Mouse (Mus musculus) lung, postnatal 36 days (tissue): ENCODE results near the gene Ccser1.

Source experiments
- DNase-seq: peaks from one replicate; pipeline ENCODE4 v3.0.0; 2022; ENCODE audit warnings: mixed read lengths

Ccser1 gene

GRCm38 (mm10) chr6:61300975-61301374 is 120.9 kb downstream of the Ccser1 start:
- DNase-seq = no peak

GRCm38 (mm10) chr6:61301631-61302030 is 121.5 kb downstream of the Ccser1 start:
- DNase-seq = no peak

GRCm38 (mm10) chr6:61311324-61312091 is 131.4 kb downstream of the Ccser1 start:
- no peak for DNase-seq

GRCm38 (mm10) chr6:61315884-61316601 is 135.9 kb downstream of the Ccser1 start:
- DNase-seq = peak; percentile 49

GRCm38 (mm10) chr6:61320842-61321241 is 140.7 kb downstream of the Ccser1 start:
- no peak for DNase-seq

GRCm38 (mm10) chr6:61322328-61322727 is 142.2 kb downstream of the Ccser1 start:
- DNase-seq = no peak

- no peak for DNase-seq
Observed at GRCm38 (mm10) chr6:61326131-61326530, 146.0 kb downstream of the Ccser1 start.

- no peak for DNase-seq
Observed at GRCm38 (mm10) chr6:61328981-61329380, 148.9 kb downstream of the Ccser1 start.

- no peak for DNase-seq
Observed at GRCm38 (mm10) chr6:61329593-61330540, 149.7 kb downstream of the Ccser1 start.

GRCm38 (mm10) chr6:61334466-61334865 is 154.3 kb downstream of the Ccser1 start:
- no peak for DNase-seq

- DNase-seq = peak; percentile 20
Observed at GRCm38 (mm10) chr6:61347045-61347838, 167.1 kb downstream of the Ccser1 start.

GRCm38 (mm10) chr6:61363722-61364121 is 183.6 kb downstream of the Ccser1 start:
- DNase-seq = no peak

GRCm38 (mm10) chr6:61382526-61382925 is 202.4 kb downstream of the Ccser1 start:
- no peak for DNase-seq

GRCm38 (mm10) chr6:61382991-61383390 is 202.9 kb downstream of the Ccser1 start:
- no peak for DNase-seq

- DNase-seq = no peak
Observed at GRCm38 (mm10) chr6:61387046-61387445, 206.9 kb downstream of the Ccser1 start.

GRCm38 (mm10) chr6:61427490-61427889 is 247.4 kb downstream of the Ccser1 start:
- DNase-seq = no peak

- DNase-seq = peak; percentile 10
Observed at GRCm38 (mm10) chr6:61430881-61431725, 251.0 kb downstream of the Ccser1 start.

GRCm38 (mm10) chr6:61431726-61431984 is 251.5 kb downstream of the Ccser1 start:
- DNase-seq = no peak

- no peak for DNase-seq
Observed at GRCm38 (mm10) chr6:61432167-61432566, 252.0 kb downstream of the Ccser1 start.

GRCm38 (mm10) chr6:61432703-61433102 is 252.6 kb downstream of the Ccser1 start:
- DNase-seq = no peak

- DNase-seq = no peak
Observed at GRCm38 (mm10) chr6:61438165-61438564, 258.0 kb downstream of the Ccser1 start.
